Mouse (Mus musculus) NIH3T3 (cell line): ENCODE data around the gene Kank4.
"Not testable (repeated sequence)": the region's sequence is repeated elsewhere in the genome, so short reads cannot be mapped to it uniquely, and the experiment has no call there.

ENCODE experiments used
- DNase-seq: peaks from one replicate; pipeline ENCODE4 v3.0.0-alpha.2; 2012; ENCODE audit warnings: low read depth

Gene Kank4

DNA sequence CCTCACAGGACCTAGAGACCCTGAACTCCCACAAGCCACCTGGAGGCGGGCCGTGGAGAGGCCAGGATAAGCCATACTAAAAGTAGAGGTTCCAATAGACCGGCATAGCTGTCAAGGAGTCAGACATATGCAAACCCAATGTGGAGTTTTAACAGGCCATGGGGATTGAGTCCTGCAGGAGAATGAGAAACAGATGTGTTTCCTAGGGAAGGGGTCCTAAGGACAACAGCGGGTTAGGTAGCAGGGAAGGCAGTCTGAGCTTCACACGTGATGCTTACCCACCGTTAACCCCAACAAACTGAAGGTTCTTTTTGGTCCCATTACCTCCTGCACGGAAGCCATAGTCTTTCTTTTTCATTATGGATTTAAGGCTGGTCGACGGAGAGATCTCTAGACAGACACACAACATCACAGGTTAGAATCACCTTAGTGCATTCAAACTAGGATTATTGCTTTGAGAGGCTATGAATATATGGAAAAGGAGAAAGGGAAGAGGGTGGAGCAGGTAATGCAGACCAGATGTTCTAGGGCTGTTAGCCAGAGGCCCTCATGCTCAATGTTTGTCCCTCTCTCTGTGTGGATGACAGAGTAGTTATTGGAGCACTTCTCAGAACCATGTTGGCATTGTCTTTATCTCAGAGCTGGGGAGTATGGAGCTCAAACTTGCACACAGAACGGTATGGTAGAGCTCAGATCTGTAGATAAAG, 40.5 kb downstream of the Kank4 start:
- DNase-seq, result no peak

DNA sequence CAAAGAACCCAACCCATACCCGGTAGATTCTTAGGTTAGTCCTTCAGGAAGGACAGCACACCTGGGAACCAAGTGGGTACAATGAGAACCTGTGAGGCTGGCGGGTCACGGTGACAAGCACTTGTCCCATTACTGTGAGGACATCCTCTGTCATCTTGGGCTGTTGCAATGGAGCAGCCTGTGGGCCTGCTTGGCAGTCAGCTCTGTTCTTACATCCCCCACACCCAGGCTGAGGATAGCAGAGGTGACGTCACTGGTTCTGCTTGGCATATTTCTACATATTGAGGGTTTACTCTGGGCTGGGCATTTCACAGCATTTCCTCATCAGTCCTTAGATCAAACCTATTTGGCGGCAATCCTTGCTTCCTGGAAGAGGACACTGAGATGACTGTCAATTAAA, 43.6 kb downstream of the Kank4 start:
- DNase-seq, result no peak

DNA sequence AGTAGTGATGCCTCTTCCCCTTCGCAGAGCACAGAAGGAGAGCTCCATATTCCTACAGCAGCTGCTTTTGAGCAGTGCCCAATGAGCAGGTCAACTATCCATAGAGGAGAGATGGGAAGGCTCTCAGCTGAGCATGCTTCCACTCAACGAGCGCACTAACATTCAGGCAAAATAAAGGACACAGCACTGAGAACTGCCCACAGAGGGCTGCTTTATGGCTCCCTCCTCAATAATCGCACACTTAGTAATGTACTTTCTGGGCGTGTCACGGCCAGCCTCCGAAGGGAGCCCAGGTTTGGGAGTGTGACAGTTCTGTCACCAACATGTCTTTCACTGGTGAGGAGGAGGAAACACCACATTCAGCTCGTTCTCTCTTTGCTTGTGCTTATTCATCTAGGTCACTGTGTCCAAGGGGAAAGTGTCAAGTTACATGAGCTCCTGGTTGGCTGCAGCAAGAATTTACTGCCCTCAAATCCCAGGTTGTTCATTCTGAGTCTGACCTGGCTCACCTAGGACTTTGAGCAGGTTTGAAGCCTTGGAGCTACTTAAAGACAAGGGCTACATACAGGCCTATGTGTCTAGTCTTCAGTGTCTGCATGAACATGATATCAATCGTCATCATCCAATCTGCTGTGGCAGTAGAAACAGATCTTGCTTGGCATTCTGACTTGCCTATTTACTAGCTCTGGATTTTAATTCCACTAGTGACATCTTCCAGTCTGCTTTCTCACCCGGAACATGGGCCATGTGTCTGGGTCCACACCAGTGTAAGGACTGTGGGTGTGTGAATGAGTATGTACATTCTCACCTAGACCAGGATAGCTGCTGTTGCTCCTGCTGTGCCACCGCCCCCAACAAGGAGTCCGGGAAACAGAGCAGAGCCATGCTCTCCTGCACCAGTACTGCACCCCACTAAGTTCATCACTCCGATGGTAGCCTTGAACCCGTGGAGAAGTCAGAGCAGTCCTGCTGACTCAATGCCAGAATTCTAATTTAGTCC, 49.9 kb downstream of the Kank4 start:
- no peak for DNase-seq

DNA sequence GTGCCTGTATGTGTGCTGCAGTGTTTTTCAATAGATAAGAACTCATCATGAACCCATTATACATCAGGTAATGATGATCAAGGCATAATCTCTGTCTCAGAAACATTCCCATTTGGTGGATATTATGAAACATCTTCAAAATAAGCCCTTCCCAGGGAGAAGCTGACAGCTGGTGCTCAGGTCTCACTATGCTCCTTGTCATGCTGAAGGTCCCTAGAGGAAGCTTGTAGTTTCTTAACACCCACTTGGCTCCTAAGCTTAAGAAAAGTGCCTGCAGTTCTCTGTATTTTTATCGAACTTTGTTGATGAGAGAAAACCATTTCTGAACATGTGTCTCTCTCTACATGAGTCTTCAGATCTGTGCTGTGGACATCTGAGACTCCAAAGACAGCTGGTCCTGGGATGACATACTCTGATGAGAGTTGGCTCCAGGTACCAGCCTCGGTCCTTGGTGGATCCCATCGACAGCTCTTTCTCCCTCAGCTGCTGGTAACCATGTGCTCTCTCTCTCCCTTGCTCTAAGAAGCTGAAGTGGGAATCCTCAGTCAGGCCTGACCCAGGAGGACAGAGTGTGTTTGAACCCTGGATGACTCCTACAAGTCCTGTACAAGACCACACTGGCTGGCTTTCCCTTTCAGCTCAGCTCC, 58.3 kb downstream of the Kank4 start:
- DNase-seq, result no peak

DNA sequence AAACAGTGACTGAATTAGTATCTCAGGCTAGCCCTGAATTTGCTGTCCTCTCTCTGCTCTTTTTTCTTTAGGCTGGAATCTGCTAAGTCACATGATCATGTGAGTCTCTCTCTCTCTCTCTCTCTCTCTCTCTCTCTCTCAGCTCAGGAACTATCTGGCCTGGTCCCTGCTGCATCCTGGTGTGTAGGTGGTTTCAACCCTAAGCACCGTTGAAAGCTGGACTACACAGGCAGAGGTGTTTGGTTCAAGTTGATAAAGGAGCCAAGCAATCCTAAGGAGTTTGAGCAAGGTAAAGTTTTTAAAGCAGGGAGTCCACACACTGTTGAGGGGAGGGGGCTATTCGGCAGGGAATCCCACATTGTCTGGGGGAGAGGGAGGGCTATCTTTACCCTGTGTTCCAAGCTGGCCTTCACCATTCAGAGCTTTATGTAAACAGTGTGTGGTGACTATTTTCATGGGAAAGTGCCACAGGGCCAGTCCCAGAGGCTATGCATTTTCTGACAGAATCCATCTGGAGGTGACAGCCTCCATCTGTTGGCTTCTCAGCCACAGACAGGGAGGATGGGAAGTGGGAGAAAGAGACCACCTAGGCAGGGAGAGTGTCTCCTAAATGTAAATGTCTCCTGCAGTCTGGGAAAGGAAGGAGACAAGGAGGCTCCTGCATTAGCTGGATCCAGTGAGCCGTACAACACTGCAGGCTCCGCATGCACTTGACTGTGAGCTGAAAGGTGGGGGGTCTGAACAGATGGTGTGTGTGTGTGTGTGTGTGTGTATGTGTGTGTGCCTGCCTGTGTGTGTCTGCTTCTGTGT, 59.1 kb downstream of the Kank4 start:
- no peak for DNase-seq

DNA sequence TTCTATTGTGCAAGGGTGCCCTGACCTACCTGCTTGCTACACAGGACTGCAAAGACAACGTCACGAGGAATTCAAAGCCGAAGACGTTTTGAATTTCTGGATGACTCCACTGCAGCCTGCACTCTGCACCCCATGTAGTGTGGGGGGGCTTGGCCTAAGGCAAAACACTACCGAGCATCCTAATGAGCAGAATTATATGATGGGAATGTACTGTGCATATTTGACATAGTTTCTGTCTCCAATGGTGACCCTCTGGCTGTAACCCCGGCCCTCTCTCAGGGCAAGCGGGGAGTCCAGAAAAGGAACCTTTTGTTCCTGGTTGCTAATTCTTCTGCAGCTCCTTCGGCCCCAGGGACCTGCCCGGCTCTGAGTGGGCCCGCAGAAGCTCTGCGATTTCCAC, 61.2 kb downstream of the Kank4 start:
- DNase-seq, result no peak

DNA sequence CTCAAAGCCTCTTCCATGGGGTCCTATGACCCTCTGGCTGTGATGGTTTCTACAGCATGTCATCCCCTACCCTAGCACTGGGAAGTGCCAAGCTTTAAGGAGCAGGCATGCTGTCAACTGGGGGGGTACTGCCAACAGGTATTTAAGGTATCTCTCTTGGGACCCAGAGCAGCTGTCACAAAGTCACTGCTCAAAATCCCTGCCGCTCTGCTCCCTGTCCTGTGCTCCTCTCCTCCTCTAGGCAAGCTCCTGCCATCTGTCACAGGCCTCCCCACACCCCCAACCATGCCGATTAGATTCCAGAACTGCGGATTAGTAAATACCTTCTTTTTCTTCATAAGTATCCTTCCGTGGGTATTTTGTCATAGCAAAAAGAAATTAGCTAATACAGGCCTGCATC, 62.9 kb downstream of the Kank4 start:
- no peak for DNase-seq

DNA sequence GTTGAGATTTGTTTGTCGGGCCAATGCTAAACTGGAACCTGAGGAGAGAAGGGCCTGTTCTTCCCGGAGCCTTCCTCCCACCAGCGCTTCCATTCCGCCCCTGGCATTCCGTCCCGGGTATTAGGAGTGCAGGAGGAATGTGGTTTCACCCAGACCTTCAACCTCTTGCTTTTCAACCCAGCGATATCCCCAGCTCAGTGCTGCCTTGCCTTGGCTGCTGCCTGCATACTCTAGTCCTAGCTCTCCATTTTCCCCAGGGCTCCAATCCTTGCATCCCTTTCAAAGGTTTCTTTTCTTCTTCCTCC, 73.5 kb downstream of the Kank4 start:
- DNase-seq, result peak; percentile 31

DNA sequence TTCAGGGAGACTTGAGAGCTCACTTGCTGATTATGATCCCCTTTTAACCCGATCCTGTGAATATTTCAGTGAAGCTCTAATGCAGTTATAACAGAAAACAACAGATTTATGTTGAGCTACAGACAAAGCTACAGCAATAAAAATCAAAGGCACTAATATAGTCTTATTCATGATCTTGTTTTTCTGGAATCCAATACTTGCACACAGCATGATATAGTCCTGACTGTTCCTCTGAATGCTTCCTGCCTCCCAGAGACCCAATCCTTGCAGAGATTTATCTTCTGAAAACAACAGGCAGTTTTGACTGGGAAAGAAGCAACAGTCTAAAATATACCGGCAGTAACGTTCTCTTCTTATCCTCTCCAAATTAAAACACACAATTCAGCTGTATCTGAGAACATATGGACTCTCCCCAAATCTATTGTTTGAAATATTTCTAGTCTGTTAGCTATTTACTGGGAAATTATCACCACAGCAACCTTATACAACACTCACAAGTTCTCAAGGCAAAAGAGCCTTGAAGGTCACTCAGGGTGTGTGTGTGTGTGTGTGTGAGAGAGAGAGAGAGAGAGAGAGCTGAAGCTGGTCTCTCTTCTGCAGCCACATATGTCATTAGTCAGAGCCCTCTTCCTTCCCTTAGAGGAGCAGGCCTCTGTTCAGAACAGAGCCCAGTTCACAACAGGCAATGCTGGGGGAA, 74.0 kb downstream of the Kank4 start:
- DNase-seq, result no peak

DNA sequence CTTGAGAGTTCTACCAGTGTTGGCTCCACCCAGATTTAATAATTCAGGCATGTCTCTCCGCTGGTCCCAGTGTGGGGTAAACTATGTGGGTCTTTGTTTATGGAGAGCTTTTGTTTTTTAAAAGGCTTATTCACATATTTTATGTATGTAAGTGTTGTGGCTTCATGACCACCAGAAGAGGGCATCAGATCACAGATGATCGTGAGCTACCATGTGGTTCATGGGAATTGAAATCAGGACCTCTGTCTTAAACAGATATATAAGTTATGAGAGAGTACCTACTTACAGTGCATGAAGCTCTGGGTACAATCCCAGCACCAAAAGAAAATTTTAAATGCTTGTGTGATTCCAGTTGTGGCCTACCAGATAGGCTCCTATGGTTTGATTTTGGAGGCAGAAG, 77.6 kb downstream of the Kank4 start:
- DNase-seq, result peak; percentile 75

DNA sequence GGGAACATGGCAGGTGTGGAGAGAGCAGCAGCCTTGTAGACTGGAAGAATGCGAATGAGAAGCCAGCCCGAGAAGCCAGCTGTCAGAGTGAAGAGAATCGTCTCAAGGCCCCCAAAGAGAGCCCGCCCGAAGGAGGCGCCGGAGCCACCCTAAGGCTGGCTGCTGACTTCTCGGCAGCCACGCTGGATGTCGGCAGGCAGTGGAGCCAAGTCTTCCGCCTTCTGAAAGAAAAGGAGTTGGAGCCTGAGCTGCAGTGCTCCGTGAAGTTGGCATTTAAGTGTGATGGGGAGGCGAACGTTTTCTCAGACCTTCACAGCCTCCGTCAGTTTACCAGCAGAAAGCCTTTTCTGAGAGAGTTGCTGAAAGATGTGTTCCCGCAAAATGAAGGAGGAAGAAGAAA, 83.7 kb downstream of the Kank4 start:
- no peak for DNase-seq

DNA sequence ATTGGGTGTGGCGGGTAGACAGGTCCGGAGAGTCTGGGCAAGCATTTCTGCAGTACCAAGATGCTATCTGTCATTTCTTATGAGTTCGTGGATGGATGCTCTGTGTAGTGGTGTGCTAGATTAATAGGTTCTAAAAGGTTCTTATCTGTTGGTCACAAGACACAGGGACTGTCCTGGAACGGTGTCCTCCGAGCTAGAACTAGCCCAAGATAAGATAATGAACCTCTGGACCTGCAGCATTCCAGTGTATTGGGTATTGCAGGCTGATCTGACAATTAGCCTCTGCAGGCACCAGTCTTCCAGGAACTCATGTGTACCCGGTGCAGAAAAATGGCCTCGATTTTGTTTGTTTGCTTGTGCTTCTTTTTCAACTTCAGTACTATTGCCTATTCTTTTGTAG, 88.6 kb downstream of the Kank4 start:
- no peak for DNase-seq

DNA sequence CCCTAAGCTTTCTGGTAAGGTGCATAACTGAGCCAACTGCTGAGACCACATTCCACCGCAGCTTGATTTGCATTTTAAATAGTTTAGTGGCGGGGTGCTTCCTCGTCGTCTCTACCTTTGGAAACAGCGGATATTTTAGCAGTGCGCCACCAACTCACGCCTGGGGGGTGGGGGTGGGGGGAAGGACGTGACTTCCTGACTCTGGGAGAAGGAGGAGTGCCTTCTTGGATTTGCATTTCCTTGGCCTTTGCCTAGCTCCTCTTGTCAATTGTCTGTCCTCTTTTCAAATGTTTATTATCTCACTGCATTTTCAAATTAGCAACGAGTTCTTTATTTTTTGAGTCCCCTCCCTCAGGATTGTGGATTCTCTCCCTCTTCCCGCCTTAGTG, 89.4 kb downstream of the Kank4 start:
- no peak for DNase-seq

DNA sequence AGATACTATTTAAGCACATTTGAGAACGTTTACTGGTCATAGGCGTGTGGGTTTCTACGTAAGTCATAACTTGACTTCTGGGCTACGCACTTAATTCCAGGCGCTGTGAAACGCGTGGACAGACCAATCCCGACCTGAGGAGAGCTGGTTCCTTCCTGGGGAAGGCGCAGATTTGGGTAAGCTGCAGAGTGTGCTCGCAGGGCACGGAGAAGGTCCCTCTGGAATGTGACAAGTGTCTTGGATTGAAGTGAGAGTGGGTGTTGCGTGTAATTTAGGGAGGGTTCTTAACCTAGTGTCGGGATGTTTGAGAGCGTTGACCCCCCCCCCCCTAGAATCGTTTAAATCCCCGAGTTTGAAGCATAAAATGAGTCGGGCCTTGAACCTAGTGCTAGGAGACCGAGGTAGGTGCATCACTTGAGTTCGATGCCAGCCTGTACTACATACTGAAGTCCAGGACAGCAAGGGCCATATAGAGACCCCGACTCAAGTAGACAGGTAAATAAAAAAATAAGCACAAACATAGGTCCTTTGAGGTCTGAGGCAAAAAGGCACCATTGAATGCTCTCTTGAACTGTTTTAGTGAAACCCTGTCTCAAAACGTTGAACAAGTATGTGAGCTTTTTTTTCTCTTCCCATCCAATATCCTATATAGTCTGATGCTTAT, 89.9 kb downstream of the Kank4 start:
- DNase-seq, result no peak

DNA sequence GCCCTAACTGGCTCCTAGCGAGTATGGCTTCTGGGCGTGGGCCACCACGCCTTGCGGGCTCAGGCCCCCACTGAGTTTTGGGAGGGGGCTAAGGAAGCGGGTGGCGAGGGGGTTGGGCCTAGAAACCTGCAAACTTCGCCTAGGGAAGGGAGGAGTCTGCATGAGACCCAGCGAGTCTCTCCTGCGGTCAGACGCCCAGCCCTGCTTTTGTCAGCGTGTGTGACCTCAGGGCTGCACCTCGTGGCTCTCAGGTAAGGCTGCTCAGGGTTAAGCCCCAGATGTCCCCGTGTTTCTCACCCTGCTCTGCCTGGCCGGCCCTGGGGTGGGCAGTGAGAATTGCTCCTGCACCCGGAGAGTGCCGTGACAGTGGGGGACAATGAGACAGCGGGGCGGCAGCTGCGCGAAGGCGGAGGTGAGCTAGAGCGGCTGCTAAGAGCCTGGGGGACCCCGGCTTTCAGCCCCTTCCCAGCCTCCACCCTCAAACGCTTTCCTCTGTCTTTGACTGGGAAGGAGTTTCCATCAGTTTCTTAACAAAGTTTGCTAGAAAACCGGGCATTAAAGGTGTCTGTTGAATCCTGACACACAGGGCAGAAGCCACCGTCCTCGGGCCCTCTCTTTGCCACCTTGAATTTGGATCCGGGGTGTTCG, 90.6 kb downstream of the Kank4 start, which contains the start of gene L1td1:
Gene L1td1, plus strand, starts transcription at position 145 of the 648 bp plus-strand sequence.
- no peak for DNase-seq

DNA sequence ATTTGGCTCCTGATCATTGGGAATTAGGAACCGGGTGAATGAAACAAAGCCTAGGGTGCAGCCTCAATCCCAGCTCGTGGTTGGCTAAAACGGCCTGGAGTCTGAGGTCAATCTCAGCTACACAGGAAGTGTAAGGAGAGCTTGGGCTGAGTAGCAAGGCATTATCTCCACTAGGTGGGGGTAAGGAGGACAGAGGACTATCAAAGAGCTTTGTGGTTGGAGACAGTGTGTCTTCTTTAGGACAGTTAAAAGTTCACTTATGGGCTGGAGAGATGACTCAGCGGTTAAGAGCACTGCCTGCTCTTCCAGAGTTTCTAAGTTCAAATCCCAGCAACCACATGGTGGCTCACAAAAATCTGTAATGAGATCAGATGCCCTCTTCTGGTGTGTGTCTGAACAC, 91.9 kb downstream of the Kank4 start:
- DNase-seq, result peak; percentile 51

DNA sequence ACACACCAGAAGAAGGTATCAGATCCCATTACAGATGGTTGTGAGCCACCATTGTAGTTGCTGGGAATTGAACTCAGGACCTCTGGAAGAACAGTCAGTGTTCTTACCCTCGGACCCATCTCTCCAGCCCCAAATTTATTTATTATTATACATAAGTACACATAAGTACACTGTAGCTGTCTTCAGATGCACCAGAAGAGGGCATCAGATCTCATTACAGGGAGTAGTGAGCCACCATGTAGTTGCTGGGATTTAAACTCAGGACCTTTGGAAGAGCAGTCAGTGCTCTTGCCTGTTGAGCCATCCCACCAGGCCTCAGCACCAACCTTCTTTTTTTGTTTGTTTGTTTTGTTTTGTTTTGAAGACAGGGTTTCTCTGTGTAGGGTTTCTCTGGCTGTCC, 92.7 kb downstream of the Kank4 start:
- not testable (repeated sequence) for DNase-seq

DNA sequence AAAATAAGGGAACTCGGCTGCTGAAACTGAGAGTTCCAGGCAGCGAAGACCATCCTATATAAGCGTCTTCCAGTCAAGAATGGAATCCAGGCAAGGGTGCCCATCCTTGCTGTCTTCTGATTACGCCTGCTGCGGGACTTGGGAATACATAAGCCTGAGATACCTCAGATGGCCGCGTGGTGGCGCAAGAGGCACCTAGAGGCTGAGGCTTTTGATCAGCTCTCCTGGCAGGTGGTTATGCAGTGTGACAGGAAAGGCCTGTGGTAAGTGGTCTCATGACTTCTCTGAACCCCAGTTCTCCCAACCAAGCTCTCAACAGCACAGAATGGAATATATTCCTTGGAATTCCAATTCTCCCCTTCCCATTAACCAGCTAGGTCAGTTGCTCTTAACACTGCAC, 94.9 kb downstream of the Kank4 start:
- peak; percentile 65 for DNase-seq

DNA sequence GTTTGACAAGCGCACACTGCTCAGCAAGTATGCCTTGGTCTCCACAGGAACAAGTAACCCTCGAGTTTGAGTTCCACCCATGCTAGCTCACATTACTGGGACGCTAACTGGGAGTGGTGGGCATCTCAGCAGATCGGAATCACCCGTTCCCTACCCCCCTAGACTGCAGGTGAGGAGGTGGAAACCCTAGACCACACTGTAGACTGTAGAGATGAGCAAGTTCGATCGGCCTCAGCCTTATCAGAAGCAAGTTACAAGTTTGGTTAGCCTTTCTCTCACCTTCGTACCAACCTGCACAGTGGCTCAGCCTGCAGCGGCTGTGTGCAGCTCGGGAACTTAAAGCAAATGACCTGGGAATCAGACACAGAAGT, 98.8 kb downstream of the Kank4 start:
- no peak for DNase-seq

DNA sequence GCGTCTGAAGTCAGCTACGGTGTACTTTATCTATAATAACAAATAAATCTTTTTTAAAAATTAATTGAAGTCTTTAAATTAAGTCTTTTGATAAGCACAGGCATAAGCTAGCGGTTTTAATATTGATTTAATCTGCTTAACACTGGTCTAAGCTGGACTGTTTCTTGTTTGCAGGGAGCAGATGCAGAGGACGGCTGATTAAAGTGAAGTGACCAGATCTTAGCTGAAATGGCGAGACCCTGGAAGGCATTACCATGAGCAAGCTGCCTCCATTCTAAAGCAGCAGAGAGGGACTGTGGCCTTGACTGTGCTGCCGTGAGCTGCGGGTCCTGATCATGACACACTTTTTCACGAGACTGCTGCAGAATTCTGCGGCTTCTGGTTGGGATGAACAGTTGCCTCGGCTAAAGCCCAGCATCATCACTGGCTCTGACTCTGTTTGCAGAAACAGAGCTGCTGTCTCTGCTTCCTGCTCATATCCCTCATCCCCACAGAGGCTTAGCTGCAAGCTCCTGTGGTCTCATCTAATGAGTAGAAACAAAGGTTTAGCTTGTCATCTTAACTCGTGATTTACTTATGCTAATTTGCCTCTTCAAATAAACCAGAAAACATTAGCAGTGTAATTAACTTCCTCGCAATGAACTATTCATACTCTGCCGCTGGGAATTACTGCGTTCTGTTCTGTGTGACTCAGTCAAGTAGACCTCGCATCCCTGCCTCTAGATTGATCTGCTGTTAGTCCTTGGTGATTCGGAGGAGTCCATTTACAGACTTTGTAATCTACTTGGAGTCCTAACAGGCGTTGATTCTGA, 99.4 kb downstream of the Kank4 start:
- DNase-seq, result no peak
